Mouse (Mus musculus): ENCODE measurements around the gene Carhsp1. TPM values are rescaled to one million over a fixed set of nuclear protein-coding genes. Genes with fewer than 3 reads are reported as not detected.

Carhsp1 gene
- polyA plus RNA-seq, 1 experiment = 66.5 TPM

- Histone ChIP-seq H3K27ac (ENCODE audit: control insufficient read depth, insufficient read depth, low read depth, low read length, poor library complexity) (no peak overlapping the region), H3K4me3 (replicated peaks; ENCODE audit: control insufficient read depth, low read depth, low read length) (no peak overlapping the region), H3K4me1 (ENCODE audit: control insufficient read depth, insufficient read depth, low read length) (peaks cover 4% of the 10 kb centered on the region; the same call in 1 of the 2 replicates)
- 90% methylated on average over 5 of the region's 5 CpGs for WGBS
- TF ChIP-seq POLR2A (IDR thresholded peaks at IDR 0.05; ENCODE audit: borderline replicate concordance, control insufficient read depth, low read depth, low read length) = no peak
- TF ChIP-seq CTCF (IDR thresholded peaks at IDR 0.05; ENCODE audit: control insufficient read depth, insufficient read depth, low read length) = no peak
These were observed 6.6 kb downstream of the Carhsp1 start for GRCm38 (mm10) chr16:8665367-8665766.

GRCm38 (mm10) chr16:8663606-8664539 is 8.1 kb downstream of the Carhsp1 start:
- 94% methylated on average over 24 of the region's 24 CpGs for WGBS
- TF ChIP-seq CTCF (IDR thresholded peaks at IDR 0.05; ENCODE audit: control insufficient read depth, insufficient read depth, low read length) (no peak), POLR2A (IDR thresholded peaks at IDR 0.05; ENCODE audit: borderline replicate concordance, control insufficient read depth, low read depth, low read length) (no peak)
- H3K27ac ChIP-seq (ENCODE audit: control insufficient read depth, insufficient read depth, low read depth, low read length, poor library complexity) = no peak overlapping the region

GRCm38 (mm10) chr16:8663022-8663421 is 8.9 kb downstream of the Carhsp1 start:
- Histone ChIP-seq H3K4me1 (ENCODE audit: control insufficient read depth, insufficient read depth, low read length) (no peaks in the 10 kb centered on the region; the same call in 1 of the 2 replicates), H3K4me3 (replicated peaks; ENCODE audit: control insufficient read depth, low read depth, low read length) (no peak overlapping the region), H3K27ac (ENCODE audit: control insufficient read depth, insufficient read depth, low read depth, low read length, poor library complexity) (no peak overlapping the region)
- TF ChIP-seq POLR2A (IDR thresholded peaks at IDR 0.05; ENCODE audit: borderline replicate concordance, control insufficient read depth, low read depth, low read length) = no peak
- TF ChIP-seq CTCF (IDR thresholded peaks at IDR 0.05; ENCODE audit: control insufficient read depth, insufficient read depth, low read length) = no peak
- WGBS = 39% methylated on average over 2 of the region's 2 CpGs

More at GRCm38 (mm10) chr16:8663606-8664539, 8.1 kb downstream of the Carhsp1 start:
- H3K4me1 ChIP-seq (ENCODE audit: control insufficient read depth, insufficient read depth, low read length) = no peaks in the 10 kb centered on the region; the same call in 1 of the 2 replicates
- H3K4me3 ChIP-seq (replicated peaks; ENCODE audit: control insufficient read depth, low read depth, low read length) = no peak overlapping the region

GRCm38 (mm10) chr16:8658764-8659163 is 13.2 kb downstream of the Carhsp1 start:
- no peak overlapping the region for H3K27ac ChIP-seq (ENCODE audit: control insufficient read depth, insufficient read depth, low read depth, low read length, poor library complexity)
- H3K4me1 ChIP-seq (ENCODE audit: control insufficient read depth, insufficient read depth, low read length) = peaks cover 1% of the 10 kb centered on the region; the same call in 1 of the 2 replicates
- 91% methylated on average over 4 of the region's 4 CpGs for WGBS
- H3K4me3 ChIP-seq (replicated peaks; ENCODE audit: control insufficient read depth, low read depth, low read length) = no peak overlapping the region
- TF ChIP-seq POLR2A (IDR thresholded peaks at IDR 0.05; ENCODE audit: borderline replicate concordance, control insufficient read depth, low read depth, low read length) (no peak), CTCF (IDR thresholded peaks at IDR 0.05; ENCODE audit: control insufficient read depth, insufficient read depth, low read length) (no peak)

DNA sequence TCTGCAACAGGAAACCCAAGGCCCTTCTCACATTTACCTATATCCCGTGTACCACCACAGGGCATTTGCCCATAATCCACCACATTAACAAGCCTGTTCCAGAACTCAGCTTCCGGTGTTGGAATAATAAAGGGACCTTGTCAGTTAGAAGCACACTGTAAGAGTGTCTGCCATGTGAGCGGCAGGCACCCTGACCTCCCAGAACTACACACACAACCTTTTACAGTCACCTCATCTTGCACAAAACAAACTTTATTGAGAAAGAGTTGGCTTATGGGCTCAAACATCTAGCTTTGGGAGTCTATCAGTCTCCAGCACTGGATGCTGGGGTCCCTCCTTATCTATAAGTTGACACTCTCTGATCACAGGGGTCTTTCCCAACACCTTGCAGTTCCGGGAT is 13.6 kb downstream of the Carhsp1 start:
- TF ChIP-seq POLR2A (IDR thresholded peaks at IDR 0.05; ENCODE audit: borderline replicate concordance, control insufficient read depth, low read depth, low read length) = no peak
- TF ChIP-seq CTCF (IDR thresholded peaks at IDR 0.05; ENCODE audit: control insufficient read depth, insufficient read depth, low read length) = no peak
- WGBS = 88% methylated on average over 4 of the region's 4 CpGs
- no peak overlapping the region for H3K4me3 ChIP-seq (replicated peaks; ENCODE audit: control insufficient read depth, low read depth, low read length)
- H3K4me1 ChIP-seq (ENCODE audit: control insufficient read depth, insufficient read depth, low read length) = peaks cover 1% of the 10 kb centered on the region; the same call in 1 of the 2 replicates
- H3K27ac ChIP-seq (ENCODE audit: control insufficient read depth, insufficient read depth, low read depth, low read length, poor library complexity) = no peak overlapping the region

DNA sequence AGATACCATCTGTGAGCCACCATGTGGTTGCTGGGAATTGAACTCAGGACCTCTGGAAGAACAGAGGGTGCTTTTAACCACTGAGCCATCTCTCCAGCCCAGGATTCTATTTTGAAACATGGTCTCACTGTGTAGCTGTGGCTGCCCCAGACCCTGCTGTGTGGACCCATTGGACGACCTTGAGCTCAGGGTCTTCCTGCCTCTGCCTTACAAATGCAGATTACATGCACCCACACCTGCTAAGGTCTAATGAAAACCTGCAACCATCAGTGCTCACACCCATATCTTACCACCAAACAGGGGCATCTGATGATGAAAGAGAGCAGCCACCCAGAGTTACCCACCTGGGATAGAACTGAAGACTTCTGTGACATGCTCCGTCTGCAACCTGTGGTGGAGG is 15.7 kb downstream of the Carhsp1 start:
- TF ChIP-seq CTCF (IDR thresholded peaks at IDR 0.05; ENCODE audit: control insufficient read depth, insufficient read depth, low read length) (no peak), POLR2A (IDR thresholded peaks at IDR 0.05; ENCODE audit: borderline replicate concordance, control insufficient read depth, low read depth, low read length) (no peak)
- Histone ChIP-seq H3K4me3 (replicated peaks; ENCODE audit: control insufficient read depth, low read depth, low read length) (no peak overlapping the region), H3K27ac (ENCODE audit: control insufficient read depth, insufficient read depth, low read depth, low read length, poor library complexity) (no peak overlapping the region), H3K4me1 (ENCODE audit: control insufficient read depth, insufficient read depth, low read length) (peaks cover 1% of the 10 kb centered on the region; the same call in 1 of the 2 replicates)
- WGBS = 70% methylated on average over 2 of the region's 2 CpGs

DNA sequence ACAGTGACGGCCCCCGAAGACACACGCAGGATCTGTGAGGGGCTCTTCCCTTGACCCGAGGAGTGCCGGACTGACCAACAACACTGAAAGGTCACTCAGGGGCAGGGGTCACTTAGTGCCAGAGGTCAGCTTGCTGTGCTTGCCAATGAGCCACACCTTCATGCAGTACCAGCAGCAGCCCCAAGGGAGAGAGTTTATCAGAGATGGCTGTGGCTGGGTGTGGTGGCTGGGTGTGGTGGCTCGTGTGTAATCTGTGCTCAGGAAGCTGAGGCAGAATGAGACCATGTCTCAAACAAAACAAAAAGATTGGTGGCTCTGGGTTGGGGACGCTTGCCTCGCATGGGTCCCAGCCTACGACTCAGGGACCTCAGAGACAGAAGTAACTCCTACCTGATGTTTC is 16.4 kb downstream of the Carhsp1 start:
- Histone ChIP-seq H3K4me1 (ENCODE audit: control insufficient read depth, insufficient read depth, low read length) (peaks cover 1% of the 10 kb centered on the region; the same call in 1 of the 2 replicates), H3K27ac (ENCODE audit: control insufficient read depth, insufficient read depth, low read depth, low read length, poor library complexity) (no peak overlapping the region), H3K4me3 (replicated peaks; ENCODE audit: control insufficient read depth, low read depth, low read length) (no peak overlapping the region)
- 83% methylated on average over 9 of the region's 9 CpGs for WGBS
- TF ChIP-seq CTCF (IDR thresholded peaks at IDR 0.05; ENCODE audit: control insufficient read depth, insufficient read depth, low read length) (peak; percentile 32; the same call in 1 of the 2 replicates), POLR2A (IDR thresholded peaks at IDR 0.05; ENCODE audit: borderline replicate concordance, control insufficient read depth, low read depth, low read length) (no peak)

DNA sequence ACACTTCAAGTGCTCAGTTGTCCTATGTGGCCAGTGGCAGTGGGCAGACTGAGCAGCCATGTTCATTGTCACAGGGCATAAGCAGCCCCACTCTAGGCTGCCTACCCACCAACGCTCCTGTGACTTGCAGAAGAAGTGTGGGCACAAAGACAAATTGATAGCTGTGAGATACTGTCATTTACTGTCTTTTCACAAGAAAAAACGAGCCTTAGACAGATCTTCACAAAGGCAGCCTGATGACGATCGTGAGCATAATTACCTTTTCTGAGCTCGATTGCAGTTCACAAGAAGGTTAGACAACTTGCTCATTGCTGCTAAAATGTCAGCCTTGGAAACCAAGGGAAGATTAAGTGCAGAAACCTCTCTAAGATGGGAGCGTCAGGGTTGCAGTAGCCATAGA is 16.8 kb downstream of the Carhsp1 start:
- TF ChIP-seq CTCF (IDR thresholded peaks at IDR 0.05; ENCODE audit: control insufficient read depth, insufficient read depth, low read length) (no peak), POLR2A (IDR thresholded peaks at IDR 0.05; ENCODE audit: borderline replicate concordance, control insufficient read depth, low read depth, low read length) (no peak)
- 88% methylated on average over 6 of the region's 6 CpGs for WGBS
- H3K27ac ChIP-seq (ENCODE audit: control insufficient read depth, insufficient read depth, low read depth, low read length, poor library complexity) = no peak overlapping the region
- no peak overlapping the region for H3K4me3 ChIP-seq (replicated peaks; ENCODE audit: control insufficient read depth, low read depth, low read length)
- peaks cover 1% of the 10 kb centered on the region; the same call in 1 of the 2 replicates for H3K4me1 ChIP-seq (ENCODE audit: control insufficient read depth, insufficient read depth, low read length)

All from bone marrow, adult 2 months (tissue).